27 mouse cellular contexts compared by ENCODE assay signal in genomic region chr4:80828232-80828631, GRCm38 (mm10). TPM values are rescaled to one million over a fixed set of nuclear protein-coding genes. Genes with fewer than 3 reads are reported as not detected.
A peak's percentile ranks its signal among the peaks of the same experiment; 100 is the strongest.
DNase-seq lines count a peak whose midpoint lies in the region; ATAC-seq and TF ChIP-seq lines count a peak whose summit lies in the region.
"Had no signal": no experiment of that assay in that cellular context is flagged by ENCODE, and none has a peak within 500 bp of the region (broad histone marks: within the 10 kb centered on the region; RNA-seq: fewer than 3 reads in every experiment).

No protein-coding gene starts in this region.

- H3K27me3 ChIP-seq in forebrain, embryonic 14.5 days (replicated peaks; ENCODE audit: control insufficient read depth, insufficient read depth, low read length), result no peaks in the 10 kb centered on the region
- no peaks in the 10 kb centered on the region for H3K27me3 ChIP-seq in forebrain, embryonic 15.5 days
- no peaks in the 10 kb centered on the region for H3K27me3 ChIP-seq in hindbrain, embryonic 16.5 days (replicated peaks; ENCODE audit: control insufficient read depth, insufficient read depth, low read length)
- H3K27me3 ChIP-seq in hindbrain, embryonic 14.5 days (ENCODE audit: control insufficient read depth, insufficient read depth, low read length), result no peaks in the 10 kb centered on the region
- no peaks in the 10 kb centered on the region for H3K27me3 ChIP-seq in lung, embryonic 14.5 days (ENCODE audit: insufficient read depth, low read length)
- no peaks in the 10 kb centered on the region for H3K27me3 ChIP-seq in limb, embryonic 14.5 days (ENCODE audit: control insufficient read depth, insufficient read depth, low read length)
- H3K27me3 ChIP-seq: embryonic facial prominence, embryonic 15.5 days; forebrain, embryonic 13.5 days; heart, embryonic 15.5 days; hindbrain, embryonic 15.5 days had no signal

- H3K9me3 ChIP-seq in forebrain, embryonic 14.5 days (replicated peaks; ENCODE audit: control insufficient read depth, low read length), result no peaks in the 10 kb centered on the region
- H3K9me3 ChIP-seq in forebrain, embryonic 15.5 days, result no peaks in the 10 kb centered on the region
- H3K9me3 ChIP-seq in hindbrain, embryonic 16.5 days (ENCODE audit: control insufficient read depth, low read length), result no peaks in the 10 kb centered on the region
- H3K9me3 ChIP-seq in hindbrain, embryonic 14.5 days (ENCODE audit: control insufficient read depth, low read length), result no peaks in the 10 kb centered on the region
- no peaks in the 10 kb centered on the region for H3K9me3 ChIP-seq in lung, embryonic 14.5 days (ENCODE audit: low read depth, low read length)
- no peaks in the 10 kb centered on the region for H3K9me3 ChIP-seq in limb, embryonic 14.5 days (ENCODE audit: control insufficient read depth, low read length)
- H3K9me3 ChIP-seq: embryonic facial prominence, embryonic 15.5 days; forebrain, embryonic 13.5 days; heart, embryonic 10.5 days; heart, embryonic 15.5 days; hindbrain, embryonic 15.5 days had no signal

- 29% methylated on average over 2 of the region's 2 CpGs for WGBS in forebrain, embryonic 14.5 days
- WGBS in forebrain, embryonic 15.5 days, result 15% methylated on average over 2 of the region's 2 CpGs
- WGBS in hindbrain, embryonic 16.5 days, result 34% methylated on average over 2 of the region's 2 CpGs
- 40% methylated on average over 2 of the region's 2 CpGs for WGBS in hindbrain, embryonic 14.5 days
- WGBS in lung, embryonic 14.5 days, result 44% methylated on average over 2 of the region's 2 CpGs
- 41% methylated on average over 2 of the region's 2 CpGs for WGBS in lung, adult 2 months
- 17% methylated on average over 2 of the region's 2 CpGs for WGBS in limb, embryonic 14.5 days

- DNase-seq in forebrain, embryonic 14.5 days (ENCODE audit: low spot score), result peak; percentile 62
- no peak for DNase-seq in hindbrain, embryonic 14.5 days (ENCODE audit: low spot score)
- peak; percentile 8 for DNase-seq in lung, embryonic 14.5 days
- no peak for DNase-seq in lung, adult 2 months
- peak; percentile 18 for DNase-seq in limb, embryonic 14.5 days (ENCODE audit: low spot score)
- DNase-seq: adrenal gland, postnatal 10 days; cerebellum, adult 18-20 months; cerebellum, adult 9-11 months; cerebellum, postnatal 36 days; gastrocnemius, adult 2 months; gastrocnemius, postnatal 36 days; heart, adult 18-20 months; heart, postnatal 14 days; kidney, adult 11 months had no signal

- no peak for TF ChIP-seq POLR2A in lung, adult 2 months (IDR thresholded peaks at IDR 0.05; ENCODE audit: borderline replicate concordance, extremely low read depth, low read depth, low read length)
- no peak for TF ChIP-seq POLR2A in limb, embryonic 14.5 days (IDR thresholded peaks at IDR 0.05; ENCODE audit: borderline replicate concordance, extremely low read depth, insufficient read depth, insufficient read length)

- H3K4me1 ChIP-seq in forebrain, embryonic 14.5 days (ENCODE audit: control insufficient read depth, insufficient read depth, low read length), result no peaks in the 10 kb centered on the region
- H3K4me1 ChIP-seq in forebrain, embryonic 15.5 days, result 0 out of 2 replicates have a peak, but pooled peaks cover 3% of the 10 kb centered on the region
- H3K4me1 ChIP-seq in hindbrain, embryonic 16.5 days (ENCODE audit: control insufficient read depth, insufficient read depth, low read depth, low read length), result no peaks in the 10 kb centered on the region
- no peaks in the 10 kb centered on the region for H3K4me1 ChIP-seq in hindbrain, embryonic 14.5 days (replicated peaks; ENCODE audit: control insufficient read depth, insufficient read depth, low read length)
- H3K4me1 ChIP-seq in lung, embryonic 14.5 days (ENCODE audit: insufficient read depth), result no peaks in the 10 kb centered on the region
- H3K4me1 ChIP-seq in lung, adult 2 months (ENCODE audit: control insufficient read depth, insufficient read depth, low read length), result no peaks in the 10 kb centered on the region
- no peaks in the 10 kb centered on the region for H3K4me1 ChIP-seq in limb, embryonic 14.5 days (ENCODE audit: control insufficient read depth, insufficient read depth, low read length)
- H3K4me1 ChIP-seq: embryonic facial prominence, embryonic 15.5 days; heart, embryonic 10.5 days; heart, embryonic 15.5 days; hindbrain, embryonic 15.5 days had no signal

- H3K9ac ChIP-seq in forebrain, embryonic 14.5 days (ENCODE audit: low read length), result no peak overlapping the region
- H3K9ac ChIP-seq in forebrain, embryonic 15.5 days (replicated peaks), result no peak overlapping the region
- H3K9ac ChIP-seq in hindbrain, embryonic 16.5 days (ENCODE audit: low read depth, low read length), result no peak overlapping the region
- H3K9ac ChIP-seq in hindbrain, embryonic 14.5 days, result no peak overlapping the region
- no peak overlapping the region for H3K9ac ChIP-seq in lung, embryonic 14.5 days
- H3K9ac ChIP-seq in limb, embryonic 14.5 days (ENCODE audit: low read depth, low read length, severe bottlenecking), result no peak overlapping the region
- H3K9ac ChIP-seq: embryonic facial prominence, embryonic 15.5 days; forebrain, embryonic 13.5 days; heart, embryonic 15.5 days; hindbrain, embryonic 15.5 days had no signal

- no peak overlapping the region for H3K27ac ChIP-seq in forebrain, embryonic 14.5 days (ENCODE audit: low read depth, low read length)
- H3K27ac ChIP-seq in forebrain, embryonic 15.5 days (replicated peaks), result no peak overlapping the region
- no peak overlapping the region for H3K27ac ChIP-seq in hindbrain, embryonic 16.5 days (ENCODE audit: low read depth, low read length)
- no peak overlapping the region for H3K27ac ChIP-seq in hindbrain, embryonic 14.5 days
- no peak overlapping the region for H3K27ac ChIP-seq in lung, embryonic 14.5 days (ENCODE audit: low read depth)
- no peak overlapping the region for H3K27ac ChIP-seq in limb, embryonic 14.5 days (replicated peaks; ENCODE audit: low read depth, low read length)
- H3K27ac ChIP-seq: embryonic facial prominence, embryonic 15.5 days; forebrain, embryonic 13.5 days; gastrocnemius, adult 2 months; heart, embryonic 10.5 days; heart, embryonic 15.5 days; hindbrain, embryonic 15.5 days had no signal

- peak; percentile 66; the same call in 1 of the 2 replicates for ATAC-seq in forebrain, embryonic 14.5 days
- no peak; the same call in 1 of the 2 replicates for ATAC-seq in forebrain, embryonic 15.5 days (replicated peaks)
- peak; percentile 37; the same call in 1 of the 2 replicates for ATAC-seq in hindbrain, embryonic 16.5 days
- ATAC-seq in hindbrain, embryonic 14.5 days (ENCODE audit: low FRiP score), result no peak
- no peak for ATAC-seq in lung, embryonic 14.5 days (ENCODE audit: insufficient read depth)
- ATAC-seq in limb, embryonic 14.5 days (ENCODE audit: low FRiP score, low read depth), result no peak; the same call in 1 of the 2 replicates
- ATAC-seq in erythroid progenitor cell, adult 5-6 weeks (replicated peaks; ENCODE audit: low FRiP score, poor library complexity, severe bottlenecking), result no peak
- ATAC-seq: forebrain, embryonic 13.5 days had no signal

- TF ChIP-seq CTCF in lung, embryonic 14.5 days (IDR thresholded peaks at IDR 0.05; ENCODE audit: low read depth), result no peak
- TF ChIP-seq CTCF in lung, adult 2 months (IDR thresholded peaks at IDR 0.05; ENCODE audit: insufficient read depth, low read length), result no peak

- no peaks in the 10 kb centered on the region for H3K36me3 ChIP-seq in forebrain, embryonic 14.5 days (ENCODE audit: control insufficient read depth, insufficient read depth, low read length)
- H3K36me3 ChIP-seq in forebrain, embryonic 15.5 days, result no peaks in the 10 kb centered on the region
- no peaks in the 10 kb centered on the region for H3K36me3 ChIP-seq in hindbrain, embryonic 16.5 days (ENCODE audit: control insufficient read depth, insufficient read depth, low read length)
- H3K36me3 ChIP-seq in hindbrain, embryonic 14.5 days (replicated peaks; ENCODE audit: control insufficient read depth, insufficient read depth), result no peaks in the 10 kb centered on the region
- no peaks in the 10 kb centered on the region for H3K36me3 ChIP-seq in lung, embryonic 14.5 days (ENCODE audit: insufficient read depth)
- no peaks in the 10 kb centered on the region for H3K36me3 ChIP-seq in limb, embryonic 14.5 days (ENCODE audit: control insufficient read depth, insufficient read depth, low read length)
- H3K36me3 ChIP-seq: embryonic facial prominence, embryonic 15.5 days; heart, embryonic 10.5 days; heart, embryonic 15.5 days; hindbrain, embryonic 15.5 days had no signal

- H3K4me2 ChIP-seq in forebrain, embryonic 14.5 days (ENCODE audit: low read length), result no peak overlapping the region
- H3K4me2 ChIP-seq in forebrain, embryonic 15.5 days (replicated peaks), result no peak overlapping the region
- H3K4me2 ChIP-seq in hindbrain, embryonic 16.5 days (ENCODE audit: low read length), result no peak overlapping the region
- no peak overlapping the region for H3K4me2 ChIP-seq in hindbrain, embryonic 14.5 days (replicated peaks)
- H3K4me2 ChIP-seq in lung, embryonic 14.5 days, result no peak overlapping the region
- H3K4me2 ChIP-seq in limb, embryonic 14.5 days (replicated peaks; ENCODE audit: low read depth, low read length, severe bottlenecking), result no peak overlapping the region
- H3K4me2 ChIP-seq: embryonic facial prominence, embryonic 15.5 days; forebrain, embryonic 13.5 days; heart, embryonic 15.5 days; hindbrain, embryonic 15.5 days had no signal

- no peak overlapping the region for H3K4me3 ChIP-seq in forebrain, embryonic 14.5 days (ENCODE audit: low read depth, low read length)
- H3K4me3 ChIP-seq in forebrain, embryonic 15.5 days, result no peak overlapping the region
- H3K4me3 ChIP-seq in hindbrain, embryonic 16.5 days (ENCODE audit: low read length), result no peak overlapping the region
- H3K4me3 ChIP-seq in hindbrain, embryonic 14.5 days (replicated peaks; ENCODE audit: low read length), result no peak overlapping the region
- H3K4me3 ChIP-seq in lung, embryonic 14.5 days (ENCODE audit: low read depth, low read length), result no peak overlapping the region
- H3K4me3 ChIP-seq in lung, adult 2 months (replicated peaks; ENCODE audit: extremely low read depth, low read depth, low read length), result no peak overlapping the region
- H3K4me3 ChIP-seq in limb, embryonic 14.5 days (replicated peaks; ENCODE audit: low read length), result no peak overlapping the region
- H3K4me3 ChIP-seq: embryonic facial prominence, embryonic 15.5 days; erythroblast, embryonic 14.5 days; forebrain, embryonic 13.5 days; gastrocnemius, adult 2 months; heart, embryonic 10.5 days; heart, embryonic 15.5 days; hindbrain, embryonic 15.5 days had no signal

RNA-seq across cellular contexts. Expression of gene Tyrp1, which starts 5.7 kb away (rescaled TPM):
- 0.11 and 0.22 TPM in 2 replicates for polyA plus RNA-seq in forebrain, embryonic 14.5 days (2014; fragmentation: Nextera tagmentation; extraction: Ambion mirVana)
- 0.17 and 0.36 TPM in 2 replicates for polyA plus RNA-seq in forebrain, embryonic 15.5 days (2015; fragmentation: Nextera tagmentation; extraction: Ambion mirVana)
- polyA plus RNA-seq in hindbrain, embryonic 16.5 days (2015; fragmentation: Nextera tagmentation; extraction: Ambion mirVana), result 0.26 and 0.45 TPM in 2 replicates
- 0.08 and 0.17 TPM in 2 replicates for polyA plus RNA-seq in hindbrain, embryonic 14.5 days (2014; fragmentation: Nextera tagmentation; extraction: Ambion mirVana)
- polyA plus RNA-seq in lung, embryonic 14.5 days (2014; fragmentation: Nextera tagmentation; extraction: Ambion mirVana), result not detected in 2 replicates
- polyA plus RNA-seq in lung, adult 2 months (2012; rRNA removed), result not detected in 2 replicates
- polyA plus RNA-seq in limb, embryonic 14.5 days (2012; rRNA removed), result 0.06 and 0.14 TPM in 2 replicates
- polyA plus RNA-seq in limb, embryonic 14.5 days (2014; fragmentation: Nextera tagmentation; extraction: Ambion mirVana), result not detected in 2 replicates
- total RNA-seq in erythroid progenitor cell, adult 5-6 weeks (2015; ENCODE audit: low replicate concordance), result not detected in 2 replicates
- total RNA-seq in erythroid progenitor cell, adult 5-6 weeks (2017; ENCODE audit: low replicate concordance), result not detected in 2 replicates
- total RNA-seq: gastrocnemius, adult 2 months; gastrocnemius, postnatal 36 days; hematopoietic stem cell, adult 5-6 weeks; MEL had no signal
- polyA plus RNA-seq: C2C12; erythroblast, embryonic 14.5 days; heart, embryonic 10.5 days; intestine, embryonic 14.5 days had no signal

Comparison
In these comparisons a context has a peak if more than half of its experiments do, and no peak if none do; other contexts are left out.
1. ATAC-seq: peak in forebrain, embryonic 14.5 days (single experiment) and hindbrain, embryonic 16.5 days (single experiment); none in forebrain, embryonic 15.5 days (single experiment), hindbrain, embryonic 14.5 days (single experiment), lung, embryonic 14.5 days (single experiment), limb, embryonic 14.5 days (single experiment) and erythroid progenitor cell, adult 5-6 weeks (single experiment).
2. DNase-seq: peak in forebrain, embryonic 14.5 days (single experiment), lung, embryonic 14.5 days (single experiment) and limb, embryonic 14.5 days (single experiment); none in hindbrain, embryonic 14.5 days (single experiment) and lung, adult 2 months (single experiment).